Mouse (Mus musculus) fibroblast of lung, adult 2 months (primary cell): ENCODE results near the gene Atp8a2.
"Not testable (repeated sequence)": the region's sequence is repeated elsewhere in the genome, so short reads cannot be mapped to it uniquely, and the experiment has no call there.

Experiments
- DNase-seq: peaks from one replicate; pipeline ENCODE4 v3.0.0-alpha.2; 2011; ENCODE audit warnings: low read depth

Gene Atp8a2

GRCm38 (mm10) chr14:59644166-59644565 lies 552.8 kb downstream of the Atp8a2 start:
- no peak for DNase-seq

GRCm38 (mm10) chr14:59643582-59643981 lies 553.4 kb downstream of the Atp8a2 start:
- no peak for DNase-seq

GRCm38 (mm10) chr14:59641856-59642255 lies 555.1 kb downstream of the Atp8a2 start:
- no peak for DNase-seq

GRCm38 (mm10) chr14:59638906-59639703 lies 557.9 kb downstream of the Atp8a2 start:
- no peak for DNase-seq

- no peak for DNase-seq
Observed at GRCm38 (mm10) chr14:59633988-59634387, 563.0 kb downstream of the Atp8a2 start.

- DNase-seq: no peak
Observed at GRCm38 (mm10) chr14:59633295-59633898, 563.6 kb downstream of the Atp8a2 start.

GRCm38 (mm10) chr14:59632067-59632466 lies 564.9 kb downstream of the Atp8a2 start:
- DNase-seq: no peak

GRCm38 (mm10) chr14:59630096-59630495 lies 566.9 kb downstream of the Atp8a2 start:
- no peak for DNase-seq

- DNase-seq: no peak
Observed at GRCm38 (mm10) chr14:59629308-59629707, 567.7 kb downstream of the Atp8a2 start.

- DNase-seq: no peak
Observed at GRCm38 (mm10) chr14:59627823-59628222, 569.2 kb downstream of the Atp8a2 start.

- no peak for DNase-seq
Observed at GRCm38 (mm10) chr14:59627142-59627680, 569.8 kb downstream of the Atp8a2 start.

- DNase-seq: no peak
Observed at GRCm38 (mm10) chr14:59626711-59627110, 570.3 kb downstream of the Atp8a2 start.

- no peak for DNase-seq
Observed at GRCm38 (mm10) chr14:59625806-59626364, 571.1 kb downstream of the Atp8a2 start.

GRCm38 (mm10) chr14:59625158-59625805 lies 571.7 kb downstream of the Atp8a2 start, which contains the start of gene Shisa2:
TSS of gene Shisa2 (plus strand) at chr14:59625308.
- DNase-seq: no peak

- DNase-seq: no peak
Observed at GRCm38 (mm10) chr14:59624326-59624885, 572.6 kb downstream of the Atp8a2 start.

GRCm38 (mm10) chr14:59616802-59617201 lies 580.2 kb downstream of the Atp8a2 start:
- no peak for DNase-seq

GRCm38 (mm10) chr14:59614149-59614548 lies 582.8 kb downstream of the Atp8a2 start:
- DNase-seq: not testable (repeated sequence)

- DNase-seq: no peak
Observed at GRCm38 (mm10) chr14:59612920-59613625, 583.9 kb downstream of the Atp8a2 start.

- no peak for DNase-seq
Observed at GRCm38 (mm10) chr14:59607021-59607420, 590.0 kb downstream of the Atp8a2 start.

- no peak for DNase-seq
Observed at GRCm38 (mm10) chr14:59605671-59606353, 591.2 kb downstream of the Atp8a2 start.
